Comparison of ENCODE assay signal across 12 mouse cellular contexts in genomic region chr1:183182641-183183414, GRCm38 (mm10). TPM values are rescaled to one million over a fixed set of nuclear protein-coding genes. Genes with fewer than 3 reads are reported as not detected.
A peak's percentile ranks its signal among the peaks of the same experiment; 100 is the strongest.
DNase-seq lines count a peak whose midpoint lies in the region; ATAC-seq and TF ChIP-seq lines count a peak whose summit lies in the region.
"Had no signal": no experiment of that assay in that cellular context is flagged by ENCODE, and none has a peak within 500 bp of the region (broad histone marks: within the 10 kb centered on the region; RNA-seq: fewer than 3 reads in every experiment).

No protein-coding gene starts in this region.

- no peak overlapping the region for H3K4me3 ChIP-seq in heart, embryonic 11.5 days (ENCODE audit: low read depth, low read length)
- H3K4me3 ChIP-seq in midbrain, embryonic 10.5 days: no peak overlapping the region
- no peak overlapping the region for H3K4me3 ChIP-seq in midbrain, postnatal 0 days (ENCODE audit: low read depth, low read length)
- no peak overlapping the region for H3K4me3 ChIP-seq in limb, embryonic 10.5 days
- no peak overlapping the region for H3K4me3 ChIP-seq in stomach, embryonic 16.5 days (replicated peaks; ENCODE audit: low read length)
- H3K4me3 ChIP-seq in thymus, adult 2 months (ENCODE audit: control insufficient read depth, insufficient read depth, low read length): no peak overlapping the region
- H3K4me3 ChIP-seq: liver, embryonic 15.5 days had no signal

- H3K36me3 ChIP-seq in heart, embryonic 11.5 days (ENCODE audit: control insufficient read depth, insufficient read depth, low read length): no peaks in the 10 kb centered on the region
- no peaks in the 10 kb centered on the region for H3K36me3 ChIP-seq in midbrain, embryonic 10.5 days
- no peaks in the 10 kb centered on the region for H3K36me3 ChIP-seq in midbrain, postnatal 0 days (ENCODE audit: insufficient read depth, low read length)
- H3K36me3 ChIP-seq in limb, embryonic 10.5 days: no peaks in the 10 kb centered on the region
- no peaks in the 10 kb centered on the region for H3K36me3 ChIP-seq in stomach, embryonic 16.5 days (ENCODE audit: control insufficient read depth, insufficient read depth, low read length)
- no peaks in the 10 kb centered on the region for H3K36me3 ChIP-seq in thymus, adult 2 months (ENCODE audit: control insufficient read depth, insufficient read depth, low read length)
- H3K36me3 ChIP-seq: liver, embryonic 15.5 days had no signal

- H3K27ac ChIP-seq in heart, embryonic 11.5 days (ENCODE audit: low read depth, low read length): peak overlapping the region; percentile 60
- peak overlapping the region; percentile 28; the same call in 1 of the 2 replicates for H3K27ac ChIP-seq in midbrain, embryonic 10.5 days (replicated peaks)
- H3K27ac ChIP-seq in midbrain, postnatal 0 days (ENCODE audit: low read depth, low read length): no peak overlapping the region
- H3K27ac ChIP-seq in limb, embryonic 10.5 days: peak overlapping the region; percentile 43
- peak overlapping the region; percentile 26; the same call in 1 of the 2 replicates for H3K27ac ChIP-seq in stomach, embryonic 16.5 days (ENCODE audit: low read length)
- H3K27ac ChIP-seq in thymus, adult 2 months (ENCODE audit: control insufficient read depth, insufficient read depth, low read length): no peak overlapping the region
- H3K27ac ChIP-seq: liver, embryonic 15.5 days had no signal

- TF ChIP-seq POLR2A in thymus, adult 2 months (IDR thresholded peaks at IDR 0.05; ENCODE audit: control insufficient read depth, extremely low read depth, insufficient read depth, low read length, poor library complexity): no peak

- H3K9me3 ChIP-seq in heart, embryonic 11.5 days (replicated peaks; ENCODE audit: control insufficient read depth, low read length): no peaks in the 10 kb centered on the region
- H3K9me3 ChIP-seq in midbrain, embryonic 10.5 days (replicated peaks): no peaks in the 10 kb centered on the region
- no peaks in the 10 kb centered on the region for H3K9me3 ChIP-seq in midbrain, postnatal 0 days (ENCODE audit: low read length)
- H3K9me3 ChIP-seq in limb, embryonic 10.5 days (replicated peaks): no peaks in the 10 kb centered on the region
- H3K9me3 ChIP-seq in stomach, embryonic 16.5 days (replicated peaks; ENCODE audit: control insufficient read depth, low read length): no peaks in the 10 kb centered on the region
- H3K9me3 ChIP-seq: liver, embryonic 15.5 days had no signal

- peak overlapping the region; percentile 31 for H3K4me2 ChIP-seq in heart, embryonic 11.5 days
- H3K4me2 ChIP-seq in midbrain, postnatal 0 days (ENCODE audit: low read depth, low read length, poor library complexity, severe bottlenecking): no peak overlapping the region
- no peak overlapping the region for H3K4me2 ChIP-seq in stomach, embryonic 16.5 days (ENCODE audit: low read depth, low read length)
- H3K4me2 ChIP-seq: liver, embryonic 15.5 days had no signal

- ATAC-seq in heart, embryonic 11.5 days (replicated peaks; ENCODE audit: insufficient number of reproducible peaks, low FRiP score, low TSS enrichment): no peak
- ATAC-seq in midbrain, postnatal 0 days (ENCODE audit: low FRiP score): no peak
- ATAC-seq in stomach, embryonic 16.5 days (ENCODE audit: insufficient read depth, low FRiP score): peak; percentile 33; the same call in 1 of the 2 replicates

- WGBS in heart, embryonic 11.5 days (ENCODE audit: insufficient replicate concordance): 34% methylated on average over 12 of the region's 12 CpGs
- 63% methylated on average over 12 of the region's 12 CpGs for WGBS in midbrain, embryonic 10.5 days
- 26% methylated on average over 12 of the region's 12 CpGs for WGBS in midbrain, postnatal 0 days
- WGBS in limb, embryonic 10.5 days: 53% methylated on average over 12 of the region's 12 CpGs
- WGBS in stomach, embryonic 16.5 days: 39% methylated on average over 12 of the region's 12 CpGs
- 90% methylated on average over 12 of the region's 12 CpGs for WGBS in thymus, adult 2 months

- no peaks in the 10 kb centered on the region for H3K27me3 ChIP-seq in heart, embryonic 11.5 days (ENCODE audit: control insufficient read depth, insufficient read depth, low read length)
- no peaks in the 10 kb centered on the region for H3K27me3 ChIP-seq in midbrain, embryonic 10.5 days (ENCODE audit: low read depth, poor library complexity, severe bottlenecking)
- H3K27me3 ChIP-seq in midbrain, postnatal 0 days (ENCODE audit: insufficient read depth, low read length): no peaks in the 10 kb centered on the region
- H3K27me3 ChIP-seq in limb, embryonic 10.5 days (ENCODE audit: low read depth, poor library complexity, severe bottlenecking): no peaks in the 10 kb centered on the region
- H3K27me3 ChIP-seq in stomach, embryonic 16.5 days (ENCODE audit: control insufficient read depth, insufficient read depth, low read length): no peaks in the 10 kb centered on the region
- no peaks in the 10 kb centered on the region for H3K27me3 ChIP-seq in thymus, adult 2 months (ENCODE audit: control insufficient read depth, insufficient read depth, low read length)
- H3K27me3 ChIP-seq: liver, embryonic 15.5 days had no signal

- H3K9ac ChIP-seq in heart, embryonic 11.5 days (ENCODE audit: low read depth, low read length): peak overlapping the region; percentile 28; the same call in 1 of the 2 replicates
- no peak overlapping the region for H3K9ac ChIP-seq in midbrain, postnatal 0 days (replicated peaks; ENCODE audit: low read length, poor library complexity, severe bottlenecking)
- H3K9ac ChIP-seq in stomach, embryonic 16.5 days (ENCODE audit: low read length): no peak overlapping the region
- H3K9ac ChIP-seq: liver, embryonic 15.5 days had no signal

- H3K4me1 ChIP-seq in heart, embryonic 11.5 days (ENCODE audit: control insufficient read depth, insufficient read depth, low read length): peaks cover 34% of the 10 kb centered on the region
- H3K4me1 ChIP-seq in midbrain, embryonic 10.5 days: peaks cover 22% of the 10 kb centered on the region
- H3K4me1 ChIP-seq in midbrain, postnatal 0 days (ENCODE audit: insufficient read depth, low read length): 0 out of 2 replicates have a peak, but pooled peaks cover 6% of the 10 kb centered on the region
- H3K4me1 ChIP-seq in limb, embryonic 10.5 days: peaks cover 64% of the 10 kb centered on the region
- H3K4me1 ChIP-seq in stomach, embryonic 16.5 days (ENCODE audit: control insufficient read depth, insufficient read depth, low read length): peaks cover 6% of the 10 kb centered on the region
- H3K4me1 ChIP-seq in thymus, adult 2 months (replicated peaks; ENCODE audit: control insufficient read depth, insufficient read depth, low read length): peaks cover 17% of the 10 kb centered on the region

- DNase-seq in heart, adult 8-10 months (ENCODE audit: low spot score): no peak
- DNase-seq in midbrain, embryonic 10.5 days (ENCODE audit: low spot score): no peak
- no peak for DNase-seq in midbrain, postnatal 0 days (ENCODE audit: low spot score)
- peak; percentile 28 for DNase-seq in limb, embryonic 10.5 days (ENCODE audit: low spot score)
- DNase-seq in left cerebral cortex, adult 8-10 months (ENCODE audit: low spot score in 2 of 2): no peak
- DNase-seq in thymus, adult 2 months: no peak
- DNase-seq: kidney, postnatal 25 days; layer of hippocampus, postnatal 36 days; spleen, adult 18-20 months had no signal

- no peak for TF ChIP-seq CTCF in midbrain, postnatal 0 days (IDR thresholded peaks at IDR 0.05)
- TF ChIP-seq CTCF in thymus, adult 2 months (IDR thresholded peaks at IDR 0.05; ENCODE audit: borderline replicate concordance, control insufficient read depth, extremely low read depth, insufficient read depth, low read length, poor library complexity): no peak

RNA-seq across cellular contexts. Expression of gene Disp1, which starts 38.5 kb away (rescaled TPM):
- polyA plus RNA-seq in heart, embryonic 11.5 days (2014; fragmentation: Nextera tagmentation; extraction: Ambion mirVana): 11.8 and 12.6 TPM in 2 replicates
- total RNA-seq in heart, adult 8-10 months (2022): 1 to 10 TPM; 7.9 to 8.9 (median 8.0) TPM
- 8.6 and 11.1 TPM in 2 replicates for polyA plus RNA-seq in midbrain, embryonic 10.5 days (2016; fragmentation: Nextera tagmentation; extraction: Ambion mirVana)
- total RNA-seq in midbrain, postnatal 0 days (2014; rRNA removed): 12.3 and 14.1 TPM in 2 replicates
- 7.6 TPM in 2 replicates for polyA plus RNA-seq in midbrain, postnatal 0 days (2015; fragmentation: Nextera tagmentation; extraction: Ambion mirVana)
- polyA plus RNA-seq in limb, embryonic 10.5 days (2016; fragmentation: Nextera tagmentation; extraction: Ambion mirVana): 21.8 and 23.1 TPM in 2 replicates
- 10.4 and 11.5 TPM in 2 replicates for polyA plus RNA-seq in stomach, embryonic 16.5 days (2015; fragmentation: Nextera tagmentation; extraction: Ambion mirVana)
- total RNA-seq in left cerebral cortex, adult 8-10 months (2022): 1 to 10 TPM; 6.9 to 8.5 (median 7.4) TPM
- 28.9 and 29.7 TPM in 2 replicates for polyA plus RNA-seq in thymus, adult 2 months (2012; rRNA removed)

Comparison
In these comparisons a context has a peak if more than half of its experiments do, and no peak if none do; other contexts are left out.
1. H3K27ac ChIP-seq: peak in heart, embryonic 11.5 days (single experiment), midbrain, embryonic 10.5 days (single experiment), limb, embryonic 10.5 days (single experiment) and stomach, embryonic 16.5 days (single experiment); none in midbrain, postnatal 0 days (single experiment) and thymus, adult 2 months (single experiment).